Mouse (Mus musculus) hindbrain, embryonic 14.5 days (tissue): ENCODE measurements at regions not wholly inside any gene's neighbourhood (a gene's known extent, or its start where the extent isn't known, plus 50 kb on each side); places are given as distances from the start of the nearest gene placed in this dataset.

Experiments used
- ATAC-seq: fragments of 200-750 bp; cut with Nextera tagmentation; 2 replicates; pipeline ENCODE4 v1.8.0; 2017; ENCODE audit warnings: moderate number of reproducible peaks, mild to moderate bottlenecking, moderate TSS enrichment, moderate library complexity; ENCODE audit not compliant: low FRiP score
- DNase-seq: peaks from one replicate; pipeline ENCODE4 v3.0.0-alpha.2; 2015; ENCODE audit warnings: low spot score
- H3K27ac ChIP-seq: fragments of 300-500 bp; sonication (generic); 2 replicates; pipeline ENCODE4 v1.5.1; 2014; ENCODE audit warnings: mild to moderate bottlenecking, moderate library complexity
- H3K27me3 ChIP-seq: fragments of 300-500 bp; sonication (generic); 2 replicates; pipeline ENCODE4 v1.6.1; 2014; ENCODE audit warnings: mild to moderate bottlenecking, low read length, mixed read lengths; ENCODE audit not compliant: control insufficient read depth, insufficient read depth
- H3K36me3 ChIP-seq: fragments of 300-500 bp; sonication (generic); replicated peaks from 2 replicates; pipeline ENCODE4 v1.6.1; 2014; ENCODE audit not compliant: control insufficient read depth, insufficient read depth
- H3K4me1 ChIP-seq: fragments of 300-500 bp; sonication (generic); replicated peaks from 2 replicates; pipeline ENCODE4 v1.6.1; 2014; ENCODE audit warnings: antibody characterized with exemption, low read length, mixed read lengths; ENCODE audit not compliant: control insufficient read depth, insufficient read depth
- H3K4me2 ChIP-seq: fragments of 300-500 bp; sonication (generic); replicated peaks from 2 replicates; pipeline ENCODE4 v1.6.1; 2014; ENCODE audit warnings: mild to moderate bottlenecking, moderate library complexity
- H3K4me3 ChIP-seq: fragments of 300-500 bp; sonication (generic); replicated peaks from 2 replicates; pipeline ENCODE4 v1.5.1; 2014; ENCODE audit warnings: mild to moderate bottlenecking, low read length
- H3K9ac ChIP-seq: fragments of 300-500 bp; sonication (generic); 2 replicates; pipeline ENCODE4 v1.6.1; 2014
- H3K9me3 ChIP-seq: fragments of 300-500 bp; sonication (generic); 2 replicates; pipeline ENCODE4 v1.6.1; 2016; ENCODE audit warnings: low read length; ENCODE audit not compliant: control insufficient read depth
- WGBS: fragments of 180-500 bp; shearing (Covaris S2); extraction: QIAGEN DNeasy Blood & Tissue Kit; methylation state at CpG from one replicate; pipeline ENCODE4 v1.1.7; 2014; 5-methylcytosine and 5-hydroxymethylcytosine counted together

DNA sequence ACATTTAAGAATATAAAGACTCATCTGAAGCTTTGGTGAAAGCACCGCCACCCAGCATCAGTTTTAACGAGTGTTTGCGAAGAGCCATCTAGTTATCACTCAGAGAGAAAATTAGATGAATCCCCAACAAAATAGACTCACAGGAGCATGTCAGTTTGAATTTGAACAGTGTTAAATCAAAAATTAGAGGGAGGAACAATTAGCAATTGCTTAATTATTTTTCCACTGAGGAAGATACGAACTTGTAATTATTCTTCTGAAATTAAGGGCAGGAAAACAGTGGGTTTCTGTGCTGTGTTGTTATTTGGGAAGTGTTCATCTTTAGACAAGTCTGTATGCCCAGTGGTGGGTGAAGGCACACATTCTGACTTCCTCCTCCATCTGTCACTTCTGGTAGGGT, 523.0 kb downstream of the Plekhb2 start:
- Histone ChIP-seq H3K4me2 (no peak overlapping the region), H3K9ac (no peak overlapping the region), H3K4me3 (no peak overlapping the region), H3K9me3 (no peaks in the 10 kb centered on the region), H3K27me3 (no peaks in the 10 kb centered on the region), H3K36me3 (no peaks in the 10 kb centered on the region), H3K27ac (no peak overlapping the region), H3K4me1 (no peaks in the 10 kb centered on the region)
- DNase-seq (no peak), ATAC-seq (no peak)
- 77% methylated on average over 4 of the region's 4 CpGs for WGBS

DNA sequence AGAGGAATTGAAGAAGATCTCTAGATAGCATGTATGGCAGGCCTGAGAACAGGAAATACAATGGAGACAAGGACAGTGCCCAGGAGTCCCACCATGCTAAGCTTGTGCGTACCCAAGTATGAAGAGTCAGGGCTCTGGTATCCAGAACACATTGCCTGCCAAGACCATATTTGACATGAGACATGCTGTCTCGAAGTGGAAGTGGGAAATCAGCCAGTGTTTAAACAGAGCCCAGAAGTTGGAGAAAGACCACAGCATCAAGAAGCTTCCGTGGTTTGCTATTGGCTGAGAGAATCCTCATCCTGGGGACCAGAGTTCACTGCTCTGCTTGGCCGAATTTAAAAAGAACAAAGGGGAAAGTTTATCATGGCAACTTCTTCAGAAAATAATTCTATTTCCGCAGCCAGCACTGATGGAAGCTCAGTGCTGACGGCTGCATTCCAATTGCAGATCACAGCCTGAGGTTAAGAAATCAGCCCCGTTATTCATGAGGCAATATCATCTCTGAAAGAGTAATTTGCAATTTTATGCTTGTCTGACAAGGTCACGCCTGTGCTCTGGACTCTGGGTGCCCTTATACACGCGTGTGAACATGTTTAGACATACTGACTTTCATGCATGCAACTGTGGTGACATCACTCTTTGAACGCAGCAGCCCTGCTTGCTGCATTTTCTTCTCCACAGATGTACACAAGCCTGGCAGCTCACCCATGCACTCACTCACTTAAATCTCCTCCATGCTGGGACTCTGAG, 531.0 kb downstream of the Plekhb2 start:
- Histone ChIP-seq H3K9ac (no peak overlapping the region), H3K36me3 (no peaks in the 10 kb centered on the region), H3K4me1 (no peaks in the 10 kb centered on the region), H3K9me3 (no peaks in the 10 kb centered on the region), H3K4me3 (no peak overlapping the region), H3K27ac (no peak overlapping the region), H3K4me2 (no peak overlapping the region), H3K27me3 (no peaks in the 10 kb centered on the region)
- no peak for DNase-seq
- 65% methylated on average over 11 of the region's 11 CpGs for whole genome bisulfite sequencing
- ATAC-seq, result no peak

DNA sequence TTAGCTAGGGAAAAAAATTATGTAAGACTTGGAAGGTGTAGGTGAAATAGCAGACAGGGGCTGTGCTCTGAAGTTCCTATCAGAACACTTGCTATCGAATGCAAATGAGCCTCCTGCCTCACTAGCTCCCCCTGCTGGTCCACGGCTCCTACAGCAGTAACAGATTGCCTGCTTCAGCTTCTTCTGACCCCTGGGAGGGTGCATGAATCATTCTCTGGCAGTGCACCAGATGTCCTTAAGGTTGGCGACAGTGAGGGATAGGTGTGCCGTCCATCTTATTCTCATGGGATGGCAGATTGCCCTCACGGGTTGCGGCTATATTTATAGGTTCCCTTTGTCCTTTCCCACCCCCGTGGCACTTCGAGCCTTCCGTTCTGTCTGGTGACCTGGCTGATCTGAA, 535.7 kb downstream of the Plekhb2 start:
- no peaks in the 10 kb centered on the region for H3K36me3 ChIP-seq
- H3K9me3 ChIP-seq, result no peaks in the 10 kb centered on the region
- ATAC-seq (peak; percentile 51; the same call in 1 of the 2 replicates), DNase-seq (peak; percentile 80)
- 28% methylated on average over 9 of the region's 9 CpGs for WGBS
- no peak overlapping the region for H3K4me3 ChIP-seq
- H3K9ac ChIP-seq, result no peak overlapping the region
- H3K4me2 ChIP-seq, result no peak overlapping the region
- H3K4me1 ChIP-seq, result no peaks in the 10 kb centered on the region
- H3K27ac ChIP-seq, result no peak overlapping the region
- H3K27me3 ChIP-seq, result no peaks in the 10 kb centered on the region

DNA sequence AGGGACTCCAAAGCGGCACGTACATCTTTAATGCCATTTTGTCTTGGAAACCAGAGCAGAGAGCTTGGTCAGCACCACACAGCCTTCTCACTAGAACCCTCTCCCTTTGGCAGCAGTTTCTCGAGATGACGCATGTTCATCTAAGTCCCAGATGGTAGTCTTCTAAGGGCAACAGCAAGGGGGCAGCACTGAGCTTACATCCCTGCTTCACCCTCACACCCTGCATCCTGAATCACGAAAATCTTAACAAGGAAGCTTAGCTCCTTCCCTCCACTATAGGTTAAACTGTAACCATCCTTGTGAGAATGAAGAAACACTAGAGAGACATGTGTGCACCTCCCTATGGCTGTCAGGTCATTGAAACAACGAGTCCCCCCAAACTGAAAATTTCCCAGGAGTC, 538.4 kb downstream of the Plekhb2 start:
- WGBS, result 33% methylated on average over 6 of the region's 6 CpGs
- Histone ChIP-seq H3K9ac (no peak overlapping the region), H3K27ac (no peak overlapping the region), H3K27me3 (no peaks in the 10 kb centered on the region), H3K4me2 (no peak overlapping the region), H3K4me3 (no peak overlapping the region), H3K9me3 (no peaks in the 10 kb centered on the region), H3K36me3 (no peaks in the 10 kb centered on the region), H3K4me1 (peaks cover 5% of the 10 kb centered on the region; the same call in 1 of the 2 replicates)
- ATAC-seq (no peak), DNase-seq (no peak)

DNA sequence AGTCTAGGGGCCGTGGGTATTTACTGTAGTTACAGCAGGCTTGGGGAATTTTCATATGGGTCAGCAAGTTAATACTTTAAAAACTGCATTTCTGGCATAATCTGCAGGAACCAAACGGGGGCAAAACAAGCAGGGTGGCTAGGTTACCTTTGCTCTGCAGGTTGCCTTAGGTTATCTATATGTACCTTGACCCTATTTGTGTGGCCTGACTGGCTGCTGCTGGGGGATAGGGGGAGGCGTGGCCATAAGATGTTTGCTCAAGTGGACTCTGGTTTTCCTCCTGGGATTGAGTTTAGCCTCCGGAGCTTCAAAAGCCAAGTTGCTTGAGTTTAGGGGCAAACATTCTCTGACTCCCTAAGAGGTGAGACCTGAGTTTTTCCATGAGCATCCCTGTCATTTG, 540.6 kb downstream of the Plekhb2 start:
- peaks cover 5% of the 10 kb centered on the region; the same call in 1 of the 2 replicates for H3K4me1 ChIP-seq
- H3K9ac ChIP-seq, result no peak overlapping the region
- DNase-seq (no peak), ATAC-seq (no peak)
- WGBS, result 86% methylated on average over 4 of the region's 4 CpGs
- no peak overlapping the region for H3K4me2 ChIP-seq
- H3K27me3 ChIP-seq, result no peaks in the 10 kb centered on the region
- H3K4me3 ChIP-seq, result no peak overlapping the region
- no peaks in the 10 kb centered on the region for H3K9me3 ChIP-seq
- no peak overlapping the region for H3K27ac ChIP-seq
- no peaks in the 10 kb centered on the region for H3K36me3 ChIP-seq

DNA sequence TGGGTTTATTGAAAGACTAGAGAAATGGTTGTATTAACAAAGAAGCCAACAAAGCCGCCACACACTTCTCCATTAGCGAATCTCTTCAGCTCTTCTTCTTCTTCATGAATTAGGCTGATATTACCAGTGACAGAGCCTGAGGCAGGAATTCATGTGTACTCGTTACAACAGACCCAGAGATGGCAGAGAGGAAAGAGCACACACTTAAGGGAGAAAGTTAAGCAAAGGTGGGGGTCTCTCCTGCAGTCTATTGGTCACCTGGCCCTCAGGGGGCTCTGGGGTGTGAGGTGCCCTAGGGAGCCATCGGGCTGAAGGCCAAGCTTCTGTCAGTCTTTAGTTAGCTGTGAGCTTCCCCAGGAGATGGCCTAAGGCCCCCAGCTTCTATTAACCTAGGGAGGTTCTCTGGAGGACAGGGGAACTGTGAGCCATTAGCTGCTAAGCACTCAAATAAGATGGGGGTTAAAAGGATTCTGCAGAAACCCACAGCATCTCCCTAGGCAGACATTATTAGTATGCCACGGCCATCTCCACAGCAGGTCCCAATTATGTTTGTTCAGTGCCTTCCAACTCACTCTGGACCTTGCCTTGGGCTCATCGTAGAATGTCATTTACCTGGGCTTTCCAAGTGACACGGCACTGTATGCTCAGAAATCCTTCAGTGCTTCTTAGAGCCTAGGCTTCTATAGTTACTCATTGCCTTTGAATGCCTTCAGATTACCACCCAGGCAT, 541.2 kb downstream of the Plekhb2 start:
- no peak overlapping the region for H3K27ac ChIP-seq
- H3K27me3 ChIP-seq, result no peaks in the 10 kb centered on the region
- H3K4me1 ChIP-seq, result peaks cover 5% of the 10 kb centered on the region; the same call in 1 of the 2 replicates
- no peak overlapping the region for H3K9ac ChIP-seq
- DNase-seq (no peak), ATAC-seq (no peak; the same call in 1 of the 2 replicates)
- no peak overlapping the region for H3K4me2 ChIP-seq
- no peaks in the 10 kb centered on the region for H3K9me3 ChIP-seq
- no peak overlapping the region for H3K4me3 ChIP-seq
- 64% methylated on average over 7 of the region's 7 CpGs for WGBS
- no peaks in the 10 kb centered on the region for H3K36me3 ChIP-seq

DNA sequence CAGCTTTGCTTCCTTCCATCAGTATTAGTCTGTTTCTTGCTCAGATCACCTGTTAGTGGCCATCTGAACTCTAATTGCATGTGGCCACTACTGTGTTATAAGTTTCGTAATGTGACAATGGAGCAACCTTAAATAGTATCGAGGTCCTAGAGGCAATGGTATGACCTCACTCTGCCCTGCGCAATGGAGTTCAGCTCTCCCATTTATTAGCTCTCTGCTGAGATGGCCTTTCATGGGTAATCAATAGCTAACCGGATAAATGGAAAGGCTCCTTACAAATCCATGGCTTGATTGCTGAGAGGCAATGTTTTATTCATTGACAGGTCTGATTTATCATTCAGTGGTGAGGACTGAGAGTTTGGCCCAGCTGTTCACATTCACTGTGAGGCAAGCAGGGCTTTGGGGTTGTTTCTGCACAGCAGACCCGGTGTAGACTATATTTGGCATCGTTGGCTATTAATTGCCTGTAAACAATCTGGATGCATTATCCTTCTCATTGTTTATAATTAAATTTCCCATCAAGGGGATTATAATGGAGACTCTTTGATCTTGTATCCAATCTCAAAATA, 543.9 kb downstream of the Plekhb2 start:
- ATAC-seq, result no peak

DNA sequence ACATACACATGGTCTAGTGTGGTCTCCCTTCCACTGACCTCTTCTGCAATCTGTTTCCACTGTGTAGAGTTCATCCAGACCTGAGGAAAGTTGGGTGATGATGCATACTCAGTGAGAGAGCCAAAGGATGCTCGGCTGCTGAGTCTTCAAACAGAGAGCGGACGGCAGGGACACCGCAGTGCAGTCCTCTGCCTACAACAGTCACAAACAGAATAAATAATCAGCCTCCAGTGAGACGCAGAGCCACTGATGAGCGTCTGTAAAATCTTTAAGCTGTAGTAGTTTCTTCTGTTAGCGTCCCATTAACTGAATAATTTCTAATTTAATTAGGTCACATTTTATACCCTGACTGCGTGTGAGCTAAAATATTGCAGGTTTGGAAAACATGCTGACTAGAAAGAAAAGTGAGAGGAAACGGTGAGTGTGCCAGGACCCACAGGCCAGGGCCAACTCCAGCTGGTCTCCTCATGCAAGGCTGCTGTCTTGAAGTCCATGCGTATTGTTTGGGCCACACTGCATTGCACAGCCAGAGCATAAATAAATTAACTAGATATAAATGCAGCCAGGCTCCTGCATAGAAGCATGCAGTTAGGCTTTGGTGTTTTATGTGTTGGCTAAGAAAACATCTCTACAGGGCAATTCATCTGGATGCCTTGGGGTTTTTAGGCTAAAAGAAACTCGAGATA, 551.0 kb downstream of the Plekhb2 start:
- H3K36me3 ChIP-seq, result no peaks in the 10 kb centered on the region
- DNase-seq (no peak), ATAC-seq (no peak)
- H3K4me2 ChIP-seq, result no peak overlapping the region
- H3K4me3 ChIP-seq, result no peak overlapping the region
- H3K9ac ChIP-seq, result no peak overlapping the region
- H3K27ac ChIP-seq, result no peak overlapping the region
- H3K9me3 ChIP-seq, result no peaks in the 10 kb centered on the region
- WGBS, result 66% methylated on average over 11 of the region's 11 CpGs
- no peaks in the 10 kb centered on the region for H3K27me3 ChIP-seq
- H3K4me1 ChIP-seq, result peaks cover 5% of the 10 kb centered on the region

More for the DNA sequence above, 543.9 kb downstream of the Plekhb2 start:
- no peak for DNase-seq
- no peak overlapping the region for H3K27ac ChIP-seq
- 43% methylated on average over 6 of the region's 6 CpGs for WGBS
- H3K4me1 ChIP-seq, result peaks cover 5% of the 10 kb centered on the region; the same call in 1 of the 2 replicates
- H3K36me3 ChIP-seq, result no peaks in the 10 kb centered on the region
- no peaks in the 10 kb centered on the region for H3K27me3 ChIP-seq
- no peak overlapping the region for H3K4me3 ChIP-seq
- H3K4me2 ChIP-seq, result no peak overlapping the region
- no peak overlapping the region for H3K9ac ChIP-seq
- no peaks in the 10 kb centered on the region for H3K9me3 ChIP-seq

DNA sequence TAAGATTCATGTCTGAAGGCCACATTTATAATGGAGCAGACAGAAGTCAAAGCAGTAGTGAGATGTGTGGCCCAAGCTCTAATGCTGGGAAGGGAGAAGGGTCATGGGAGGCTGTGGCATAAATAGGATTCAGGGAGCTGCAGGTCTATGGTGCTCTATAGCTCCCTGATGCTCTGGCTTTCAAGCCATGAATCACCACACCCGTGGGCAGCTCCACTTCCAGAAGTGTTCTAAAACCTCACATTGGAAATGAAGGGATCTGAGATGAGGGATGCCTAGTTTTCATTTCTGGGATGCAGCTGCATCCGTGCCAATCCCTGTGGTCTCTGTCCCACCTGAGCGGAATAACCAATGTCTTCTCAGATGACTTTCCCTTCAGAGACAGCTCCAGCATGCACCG, 553.2 kb downstream of the Plekhb2 start:
- H3K4me3 ChIP-seq, result no peak overlapping the region
- no peaks in the 10 kb centered on the region for H3K36me3 ChIP-seq
- 64% methylated on average over 4 of the region's 4 CpGs for WGBS
- ATAC-seq (no peak), DNase-seq (no peak)
- no peaks in the 10 kb centered on the region for H3K9me3 ChIP-seq
- no peak overlapping the region for H3K4me2 ChIP-seq
- H3K27ac ChIP-seq, result no peak overlapping the region
- H3K27me3 ChIP-seq, result no peaks in the 10 kb centered on the region
- H3K9ac ChIP-seq, result no peak overlapping the region
- H3K4me1 ChIP-seq, result peaks cover 5% of the 10 kb centered on the region
